Mouse (Mus musculus) bone marrow macrophage, adult 2 months (primary cell): Measurements from ENCODE around the gene Gimap7.

Source experiments
- CTCF ChIP-seq: IDR thresholded peaks from 2 replicates; pipeline ENCODE4 v1.5.1; 2012; ENCODE audit warnings: low read depth, mild to moderate bottlenecking, low read length, moderate library complexity
- POLR2A ChIP-seq: IDR thresholded peaks from 2 replicates; pipeline ENCODE4 v1.6.1; 2012; ENCODE audit warnings: mild to moderate bottlenecking, low read depth, low read length, borderline replicate concordance

DNA sequence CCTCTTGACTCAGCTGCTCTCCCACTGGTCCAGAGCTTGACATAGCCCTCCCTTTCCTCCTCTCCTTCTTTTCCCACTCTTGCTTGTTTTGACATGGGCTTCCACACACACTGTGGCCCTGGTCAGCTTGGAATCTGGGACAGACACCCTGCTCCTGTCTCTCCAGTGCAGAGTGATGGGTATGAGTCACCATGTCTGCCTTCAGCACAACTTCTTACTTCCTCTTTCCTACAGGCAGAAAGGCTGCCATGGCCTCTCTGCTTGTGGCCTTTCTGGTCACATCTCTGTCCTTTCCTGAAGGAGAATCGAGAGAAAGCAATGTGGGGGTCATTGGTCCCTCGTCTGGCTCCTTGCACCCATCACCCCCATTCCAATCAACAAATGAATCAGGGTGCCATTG, 31.3 kb upstream of the Gimap7 start:
- no peak for TF ChIP-seq CTCF
- no peak for TF ChIP-seq POLR2A
